Mouse (Mus musculus): ENCODE results near the gene Cryaa.

Gene Cryaa

DNA sequence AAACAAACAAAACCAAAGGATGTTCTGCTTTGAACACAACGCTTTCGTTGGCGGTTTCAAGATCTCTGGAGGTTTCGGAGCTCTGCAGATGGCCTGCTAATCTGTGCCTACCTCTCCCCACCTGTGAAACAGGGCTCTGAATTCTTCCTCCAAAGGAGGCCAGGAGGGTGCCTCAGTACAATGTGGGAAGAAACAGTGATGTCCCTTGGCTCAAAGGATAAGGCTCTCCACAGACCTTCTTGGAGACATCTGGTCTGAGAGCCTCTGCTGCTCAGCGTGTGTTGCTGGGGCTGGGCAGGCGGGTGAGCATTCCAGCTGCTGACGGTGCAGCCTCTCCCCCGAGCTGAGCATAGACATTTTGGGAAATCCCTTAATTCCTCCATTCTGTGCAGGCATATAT is at the start of gene Cryaa:
Gene Cryaa (plus strand): TSS at position 301 of the 400 bp plus-strand sequence.
- no peak for DNase-seq

DNA sequence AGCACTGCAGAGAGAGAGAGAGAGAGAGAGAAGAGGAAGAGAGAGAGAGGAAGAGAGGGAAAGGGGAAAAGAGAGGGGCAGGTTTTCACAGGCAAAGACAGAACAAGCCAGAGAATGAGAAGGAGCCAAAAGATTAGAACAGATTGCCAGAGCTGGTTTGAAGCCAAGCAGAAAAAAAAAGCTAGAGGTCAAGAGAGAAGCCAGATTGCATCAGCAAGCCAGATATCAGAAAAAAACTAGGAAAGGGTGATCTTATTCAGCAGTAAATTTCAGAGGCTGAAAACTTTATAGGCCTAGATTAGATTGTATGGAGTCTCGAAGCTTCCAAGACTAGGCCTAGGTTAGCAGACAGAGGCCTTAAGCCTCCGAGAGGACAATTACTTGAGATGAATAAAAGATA is 49.6 kb upstream of the Cryaa start:
- no peak for DNase-seq

DNA sequence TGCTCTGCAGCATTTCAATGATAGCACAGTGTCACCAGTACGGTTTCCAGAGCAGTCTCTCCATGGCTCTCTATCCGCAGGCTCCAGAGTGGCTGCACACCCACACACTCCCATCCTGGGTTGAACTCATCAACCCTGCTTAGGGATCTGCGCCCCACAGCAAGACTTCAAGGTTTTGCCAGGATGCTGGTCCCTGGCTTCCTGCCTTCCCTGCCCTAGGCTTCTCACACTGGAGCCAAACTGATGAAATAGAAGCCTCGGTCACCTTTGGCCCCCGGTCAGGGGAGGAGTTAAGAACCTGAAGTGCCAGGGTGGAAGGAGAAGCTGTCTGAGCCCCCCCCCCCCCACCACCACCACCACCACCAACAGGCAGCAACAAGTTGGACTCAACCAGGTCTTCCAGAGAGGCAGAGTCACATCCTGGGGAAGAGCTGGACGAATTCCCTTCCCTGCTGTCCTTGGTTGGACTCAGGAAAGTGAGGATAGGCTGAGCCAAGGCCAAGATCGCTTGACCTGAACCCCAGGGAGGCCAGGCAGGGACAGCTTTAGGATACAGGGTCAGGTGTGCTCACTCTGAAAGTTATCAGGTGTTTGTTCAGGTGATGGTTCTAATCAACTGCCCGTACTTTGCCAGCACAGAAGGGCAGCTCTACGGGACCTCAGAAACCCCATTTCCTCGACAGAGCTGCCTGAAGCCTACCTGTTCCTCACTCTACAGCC is 46.4 kb upstream of the Cryaa start:
- no peak for DNase-seq

DNA sequence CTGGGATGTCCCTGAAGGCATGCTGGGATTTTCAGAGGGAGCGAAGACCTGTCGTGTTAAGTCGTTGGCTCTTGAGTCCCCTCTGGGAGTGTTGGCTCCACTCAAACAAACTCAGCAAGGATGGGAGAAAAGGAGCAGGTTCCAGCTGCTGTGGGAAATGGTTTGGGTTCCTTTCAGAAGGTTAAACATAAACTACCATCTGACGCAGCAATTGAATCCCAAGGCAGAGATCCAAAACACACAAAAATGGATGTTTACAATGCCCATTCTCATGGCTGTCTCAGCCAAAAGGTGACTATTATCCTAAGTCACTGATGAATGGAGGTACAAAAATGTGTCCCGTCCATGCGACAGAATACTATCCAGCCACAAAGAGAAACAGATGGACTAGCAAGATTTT is 44.6 kb upstream of the Cryaa start:
- DNase-seq: no peak

DNA sequence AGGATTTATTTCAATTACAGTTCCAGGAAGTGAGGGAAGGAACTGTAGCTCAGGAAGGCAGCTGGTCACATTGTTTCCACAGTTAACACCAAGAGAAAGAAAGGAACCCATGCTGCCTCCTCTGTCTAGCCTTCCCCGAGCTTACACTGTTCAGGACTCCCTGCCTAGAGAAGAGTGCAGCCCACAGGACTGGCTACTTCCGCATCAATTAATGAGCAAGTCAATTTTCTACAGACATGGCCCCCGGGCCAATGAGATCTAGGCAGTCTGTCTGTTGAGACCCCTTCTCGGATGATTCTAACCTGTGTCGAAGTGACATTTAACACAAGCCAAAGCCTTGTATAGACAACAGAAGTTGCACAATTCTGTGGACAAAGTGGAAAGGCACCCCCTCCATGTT is 42.7 kb upstream of the Cryaa start:
- no peak for DNase-seq

DNA sequence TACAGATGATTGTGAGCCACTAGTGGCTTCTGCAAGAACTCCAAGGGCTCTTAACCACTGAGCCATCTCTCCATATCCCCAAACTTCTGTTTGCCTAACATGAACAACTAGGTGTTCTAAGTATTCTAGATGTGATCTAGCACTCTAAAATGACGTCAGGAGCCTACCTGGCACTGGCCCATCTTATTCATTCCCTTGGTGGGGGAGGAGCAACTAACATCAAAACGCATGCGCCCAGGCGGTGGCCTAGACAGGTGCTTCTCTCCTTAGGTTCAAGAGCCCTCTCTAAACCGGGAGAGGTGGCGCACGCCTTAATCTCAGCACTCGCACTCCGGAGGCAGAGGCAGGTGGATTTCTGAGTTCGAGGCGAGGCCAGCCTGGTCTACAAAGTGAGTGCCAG is 41.8 kb upstream of the Cryaa start:
- no peak for DNase-seq

DNA sequence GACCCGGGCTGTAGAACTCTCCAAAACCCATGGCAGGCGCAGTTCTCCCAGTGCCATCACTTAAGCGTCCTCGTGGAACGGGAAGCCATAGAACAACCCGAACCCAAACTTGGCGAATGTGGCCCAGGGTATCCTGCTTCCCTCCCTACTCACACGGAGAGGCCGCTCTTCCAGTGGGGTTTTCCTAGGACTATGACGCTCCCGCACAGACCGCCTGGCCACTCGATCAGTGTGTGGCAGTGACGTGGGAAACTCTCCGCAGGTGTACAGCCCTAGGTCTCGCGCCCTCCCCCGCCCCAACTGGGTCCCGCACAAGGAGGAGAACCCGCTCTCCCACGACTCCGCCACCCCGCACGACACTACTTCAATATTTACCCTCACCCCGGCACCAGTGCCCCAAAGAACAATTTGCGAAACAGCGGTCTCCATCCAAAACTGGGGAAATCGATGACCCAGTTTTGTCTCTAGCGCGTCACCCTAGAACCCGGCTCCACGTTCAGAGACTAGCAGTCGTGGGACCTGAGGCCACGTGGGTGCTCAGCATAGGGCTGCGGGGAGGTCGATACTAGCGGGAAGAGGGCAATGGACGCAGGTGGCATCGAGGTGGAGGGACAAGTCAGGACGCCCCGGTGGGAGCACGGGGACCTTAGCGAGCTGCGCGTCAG is 41.2 kb upstream of the Cryaa start:
- DNase-seq: peak in 1 of 2 experiments; percentile 32

DNA sequence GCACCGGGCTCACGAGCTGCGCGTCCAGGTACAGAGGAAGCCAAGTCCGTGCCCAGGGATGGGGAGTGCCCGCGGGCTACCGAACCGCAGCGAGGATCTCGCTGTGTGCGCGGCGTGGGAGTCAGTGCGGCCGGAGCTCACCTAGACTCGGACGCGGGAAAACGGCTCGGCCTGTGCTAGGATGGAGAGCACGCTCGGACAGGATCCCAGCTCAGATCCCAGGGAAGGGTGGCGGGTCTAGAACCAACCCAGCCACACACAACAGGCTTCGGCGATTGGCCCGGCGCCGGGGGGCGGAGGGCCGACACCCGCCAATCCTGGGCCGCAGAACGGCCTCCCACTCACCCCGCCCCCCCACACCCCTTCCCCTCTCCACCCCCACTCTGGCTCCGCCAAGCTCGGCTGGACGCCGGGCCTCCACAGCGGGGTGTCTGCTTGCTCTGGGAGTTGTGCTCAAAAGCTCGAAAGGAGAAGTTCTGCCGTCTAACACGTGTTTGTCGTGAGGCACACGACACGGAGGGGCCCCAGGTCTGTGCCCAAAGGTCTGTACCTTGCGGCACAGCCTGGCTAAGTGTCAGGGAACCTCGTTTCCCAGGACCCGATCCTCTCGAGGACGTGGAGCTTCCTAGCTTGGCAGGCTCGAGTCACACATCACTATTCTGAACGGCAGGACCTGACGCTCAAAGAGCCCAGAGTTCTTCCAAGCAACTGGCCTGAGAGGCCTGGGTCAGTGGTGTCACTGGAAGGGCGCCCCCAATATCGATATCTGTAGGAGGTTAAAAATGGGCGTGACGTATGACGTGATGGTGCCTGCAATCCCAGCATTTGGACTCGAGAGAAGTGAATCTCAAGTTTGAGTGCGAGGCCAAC is 40.4 kb upstream of the Cryaa start, which contains the start of gene Cbs:
Gene Cbs (minus strand): TSS at position 297 of the 870 bp plus-strand sequence.
- DNase-seq: peak; percentile 65 to 66

DNA sequence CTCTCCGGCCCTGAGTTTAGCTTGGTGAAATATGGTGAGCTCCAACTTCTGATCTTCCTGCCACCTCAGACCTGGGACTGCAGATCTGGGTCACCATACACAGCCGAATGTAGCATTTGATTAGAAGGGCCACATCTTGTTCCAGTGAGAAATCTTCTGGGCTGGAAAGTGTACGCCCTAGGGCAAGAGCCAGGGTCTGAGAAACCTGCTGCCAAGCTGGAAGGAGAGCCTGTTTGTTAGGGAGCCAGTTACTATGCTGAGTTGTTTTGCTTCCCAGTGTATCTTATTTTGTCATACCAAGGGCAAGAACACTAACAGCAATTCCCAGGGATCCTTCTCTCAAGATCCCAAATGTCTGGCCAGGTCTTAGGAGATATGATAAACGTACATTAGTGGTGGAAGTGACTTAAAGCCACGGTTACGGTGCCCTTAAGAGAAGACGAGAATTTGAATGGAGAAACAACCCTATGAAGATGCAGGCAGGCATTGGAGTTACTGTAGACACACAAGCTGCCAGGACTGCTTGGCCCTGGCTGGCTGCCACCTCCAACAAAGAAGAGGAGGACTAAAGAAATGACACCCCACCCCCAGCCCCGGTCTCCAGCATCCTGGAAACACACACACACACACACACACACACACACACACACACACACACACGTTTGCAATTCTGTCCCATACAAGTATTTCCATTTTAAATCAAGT is 39.6 kb upstream of the Cryaa start:
- no peak for DNase-seq

DNA sequence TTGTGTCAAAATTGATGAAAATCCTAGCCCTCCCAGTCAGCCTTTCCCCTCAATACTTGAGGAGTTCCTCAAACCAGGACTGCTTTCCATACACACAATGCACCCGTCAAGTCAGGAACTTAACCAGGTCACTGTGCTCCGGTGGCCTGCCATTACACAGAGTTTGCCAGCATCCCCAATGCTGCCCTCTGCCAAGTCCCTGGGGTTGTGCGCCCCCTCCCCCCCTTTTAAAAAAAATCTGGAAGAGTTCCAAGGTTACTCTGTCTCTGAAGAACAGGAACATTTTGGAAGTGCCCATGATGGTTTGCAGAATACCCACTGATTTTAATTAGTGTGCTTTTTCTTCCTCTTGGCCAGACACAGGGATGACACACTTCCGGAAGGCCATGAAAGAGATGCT is 38.0 kb upstream of the Cryaa start:
- DNase-seq: no peak

DNA sequence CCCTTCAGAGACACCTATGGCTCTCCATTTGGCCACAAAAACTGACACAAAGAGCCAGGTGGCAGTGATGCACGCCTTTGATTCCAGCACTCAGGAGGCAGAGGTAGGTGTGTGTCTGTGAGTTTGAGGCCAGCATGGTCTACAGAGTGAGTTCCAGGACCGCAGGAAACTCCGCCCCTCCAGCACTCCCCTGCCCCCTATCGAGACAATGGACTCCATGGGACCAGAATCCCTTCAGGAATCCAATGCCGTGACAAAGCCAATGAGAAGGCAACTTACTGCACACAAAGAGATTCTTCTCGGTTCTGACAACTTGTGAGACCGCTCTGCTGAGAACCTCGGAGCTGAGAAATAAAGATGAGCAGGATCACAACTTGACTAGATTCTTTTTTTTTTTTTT is 35.3 kb upstream of the Cryaa start:
- no peak for DNase-seq

DNA sequence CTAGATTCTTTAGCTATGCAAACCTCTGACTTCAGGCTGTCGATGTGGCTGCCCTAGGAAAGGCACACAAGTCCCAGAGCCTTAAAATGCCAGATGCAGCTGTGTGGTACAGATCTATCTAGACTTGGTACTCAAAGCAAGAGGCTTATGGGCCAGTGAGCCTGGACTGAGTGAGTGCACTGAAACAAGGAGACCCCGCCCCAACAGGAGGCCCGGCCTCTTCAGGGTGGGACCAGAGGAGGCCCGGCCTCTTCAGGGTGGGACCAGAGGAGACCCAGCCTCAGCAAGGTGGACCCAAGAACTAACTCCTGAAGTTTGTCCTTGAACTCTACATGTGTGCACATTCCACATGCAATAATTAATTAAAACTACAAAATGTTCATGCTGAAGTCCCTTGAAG is 34.7 kb upstream of the Cryaa start:
- no peak for DNase-seq

DNA sequence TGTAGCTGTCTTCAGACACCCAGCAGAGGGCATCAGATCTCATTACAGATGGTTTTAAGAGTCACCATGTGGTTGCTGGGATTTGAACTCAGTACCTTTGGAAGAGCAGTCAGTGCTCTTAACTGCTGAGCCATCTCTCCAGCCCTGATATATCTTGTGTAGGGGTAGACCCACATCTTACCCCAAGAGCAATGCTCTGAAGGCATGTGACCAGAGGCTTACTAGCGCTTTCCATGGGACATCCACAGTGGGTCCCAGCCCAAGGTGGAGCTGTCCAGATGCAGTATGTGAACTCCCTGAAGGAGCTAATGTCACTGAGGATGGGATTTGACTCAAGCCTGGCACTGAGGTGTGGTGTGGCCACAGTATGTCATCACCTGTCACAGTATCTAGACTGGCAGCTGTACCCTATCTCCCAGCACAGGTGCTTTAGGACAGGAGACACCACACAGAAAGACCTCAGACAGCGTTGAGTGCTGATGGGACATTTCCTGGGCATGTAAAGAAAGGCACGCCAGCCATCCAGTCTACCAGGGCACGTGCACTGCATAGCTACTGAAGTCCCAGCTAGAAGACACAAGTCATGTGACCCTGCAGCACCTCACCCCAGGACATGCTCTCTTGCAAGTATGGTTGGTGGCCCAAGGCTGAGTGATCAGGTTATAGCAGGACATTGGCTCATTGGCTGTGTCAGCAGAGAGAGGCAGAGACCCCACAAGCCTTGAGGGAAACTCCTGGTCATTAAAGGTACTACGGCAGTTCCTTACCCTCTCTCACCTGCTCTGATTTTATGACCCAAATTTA is 31.2 kb upstream of the Cryaa start:
- no peak for DNase-seq

DNA sequence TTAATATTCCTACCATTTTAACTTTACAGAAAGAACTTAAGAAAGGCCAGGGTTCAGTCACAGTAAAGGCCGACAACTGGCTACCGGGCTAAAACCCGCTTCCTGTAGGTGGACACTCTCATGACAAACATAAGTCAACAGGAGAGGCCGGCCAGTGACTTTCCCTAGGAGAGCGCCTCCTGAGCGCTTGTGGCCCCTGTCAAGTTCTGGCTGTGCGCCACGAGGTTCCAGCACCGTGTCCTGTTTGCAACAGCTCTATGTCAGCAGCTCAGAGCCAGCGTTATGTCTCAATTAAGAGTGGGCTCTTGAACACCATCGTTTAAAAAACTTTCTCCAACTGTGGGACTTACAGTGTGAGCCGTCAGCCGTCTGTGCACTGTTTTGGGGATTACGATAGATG is 25.5 kb upstream of the Cryaa start:
- DNase-seq: no peak

DNA sequence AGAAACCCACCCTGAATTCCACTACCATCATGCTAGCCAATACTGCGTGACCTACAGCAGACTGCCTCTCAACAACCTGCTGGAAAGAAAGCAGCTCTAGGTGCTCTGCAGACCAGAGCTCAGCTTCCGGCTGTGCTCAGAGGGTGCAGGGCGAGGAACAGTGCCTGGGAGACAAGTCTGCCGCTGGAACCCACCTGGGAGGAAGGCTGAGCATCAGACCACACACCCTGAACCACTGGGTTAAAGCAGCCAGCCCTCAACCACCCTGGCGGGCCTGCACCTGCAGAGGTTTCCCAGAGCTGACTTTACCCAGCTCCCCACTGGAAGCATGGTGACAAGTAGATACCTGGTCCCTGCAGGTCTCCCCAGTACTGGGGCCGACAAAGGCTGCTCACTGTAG is 24.3 kb upstream of the Cryaa start:
- DNase-seq: no peak

DNA sequence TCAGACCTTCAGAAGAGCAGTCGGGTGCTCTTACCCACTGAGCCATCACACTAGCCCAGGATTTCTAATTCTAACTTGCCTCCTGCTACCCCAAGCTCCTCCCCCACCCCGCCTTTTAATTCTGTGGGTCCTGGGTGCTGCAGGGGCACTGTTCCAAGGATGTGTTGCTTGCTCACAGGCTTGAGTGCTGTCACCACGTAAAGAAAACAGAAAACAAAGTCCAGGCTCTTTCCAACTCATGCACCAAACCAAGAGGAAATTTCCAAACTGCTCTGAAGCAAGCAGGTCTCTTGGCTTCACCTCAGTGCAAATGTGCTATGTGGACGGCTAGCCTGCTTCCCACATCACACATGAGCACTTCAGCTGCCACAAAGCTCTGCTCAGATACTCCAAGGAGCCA is 22.2 kb upstream of the Cryaa start:
- no peak for DNase-seq

DNA sequence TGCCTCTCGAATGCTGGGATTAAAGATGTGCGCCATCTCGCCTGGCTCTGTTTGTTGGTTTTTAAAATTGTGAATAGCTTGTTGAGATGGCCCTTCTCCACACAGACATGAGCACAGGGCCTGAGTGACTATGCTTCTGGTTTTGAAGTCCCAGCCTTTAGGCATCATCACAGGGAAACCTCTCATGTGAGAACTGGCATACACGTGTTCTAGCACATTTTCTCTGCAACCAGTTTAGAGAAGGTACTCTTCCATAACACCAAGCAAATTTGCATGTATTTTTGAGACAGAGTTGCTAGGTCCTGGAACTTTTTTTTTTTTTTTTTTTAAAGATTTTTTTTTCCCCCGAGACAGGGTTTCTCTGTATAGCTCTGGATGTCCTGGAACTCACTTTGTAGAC is 20.9 kb upstream of the Cryaa start:
- DNase-seq: no peak

DNA sequence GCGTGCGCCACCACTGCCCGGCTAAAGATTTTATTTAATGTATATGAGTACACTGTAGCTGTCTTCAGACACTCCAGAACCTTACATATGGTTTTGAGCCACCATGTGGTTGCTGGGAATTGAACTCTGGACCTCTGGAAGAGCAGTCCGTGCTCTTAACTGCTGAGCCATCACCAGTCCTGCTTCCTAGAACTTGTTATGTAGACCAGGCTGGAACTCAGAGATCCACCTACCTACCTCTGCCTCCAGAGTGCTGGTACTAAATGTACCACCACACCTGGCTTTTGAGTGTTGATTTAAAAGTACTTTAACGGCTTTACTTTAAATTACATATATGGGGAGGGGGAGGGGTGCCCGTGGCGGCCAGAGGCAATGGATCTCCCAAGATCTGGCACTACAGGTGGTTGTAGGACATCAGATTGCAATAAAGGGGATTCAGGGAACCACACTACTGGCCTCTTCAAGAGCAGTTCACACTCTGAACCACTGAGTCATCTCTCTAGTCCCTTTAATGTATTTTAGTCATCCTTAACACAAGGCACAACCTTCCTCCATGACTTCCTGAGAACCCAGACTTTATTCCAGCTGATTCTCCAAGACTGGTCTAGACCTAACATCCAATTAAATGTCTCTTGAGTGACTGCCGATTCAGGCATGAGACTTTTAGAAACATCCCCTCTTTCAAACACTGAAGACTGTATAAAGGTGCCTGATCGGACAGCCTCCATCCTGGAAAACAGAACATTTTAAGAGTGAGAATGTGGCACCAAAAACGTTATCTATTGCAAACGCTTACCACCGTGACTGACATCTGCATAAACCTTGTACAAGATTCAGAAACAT is 20.2 kb upstream of the Cryaa start:
- DNase-seq: no peak

DNA sequence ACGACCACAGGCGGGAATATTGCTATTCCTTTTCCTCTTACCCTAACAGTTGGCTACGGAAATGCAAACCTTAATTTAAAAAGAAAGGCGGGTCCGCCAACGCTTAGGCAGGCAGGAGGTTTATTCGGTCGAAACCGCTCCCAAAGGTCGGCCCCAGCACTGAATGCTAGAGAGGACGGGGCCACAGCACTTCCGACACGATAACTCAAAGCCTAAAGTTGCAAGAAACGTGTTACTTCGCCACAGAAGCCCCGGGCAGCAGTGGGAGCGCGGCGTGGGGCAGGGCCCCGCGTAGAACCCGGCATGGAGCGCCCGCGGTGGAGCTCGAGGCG is 19.5 kb upstream of the Cryaa start:
- DNase-seq: no peak

DNA sequence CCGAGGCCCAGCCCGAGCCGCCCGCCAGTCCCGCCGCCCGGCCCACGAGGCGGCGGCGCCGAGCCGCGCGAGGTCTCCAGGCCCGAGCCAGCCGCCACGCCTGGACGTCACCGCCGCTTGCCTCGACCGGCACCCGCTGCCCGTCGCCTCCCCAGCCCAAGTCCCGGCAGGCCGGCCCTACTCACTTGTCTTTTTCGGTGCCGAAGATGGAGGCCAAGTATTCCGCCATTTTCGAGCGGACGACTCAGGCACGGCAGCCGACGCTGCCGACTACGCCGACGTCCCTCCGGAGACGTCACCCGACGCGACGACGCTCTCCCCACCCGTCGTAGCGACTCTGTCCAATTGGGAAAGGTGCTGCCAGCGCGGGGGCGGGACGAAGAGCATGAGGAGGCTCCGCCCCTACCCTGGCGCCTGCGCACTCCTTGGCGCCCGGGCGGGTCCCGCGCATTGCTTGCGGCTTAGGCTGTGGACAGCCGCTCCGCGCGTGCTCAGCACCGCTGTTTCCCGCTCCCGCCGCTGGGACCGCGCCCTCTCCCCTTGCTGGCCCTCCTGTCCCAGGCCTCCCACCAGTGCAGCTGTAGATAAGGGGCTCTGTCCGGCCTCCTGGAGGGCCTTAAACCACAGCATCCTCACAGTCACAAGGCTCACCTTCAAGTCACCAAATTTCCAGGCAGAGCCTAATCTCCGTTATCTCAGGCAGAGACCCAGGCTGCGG is 19.0 kb upstream of the Cryaa start, which contains the start of gene U2af1:
Gene U2af1 (minus strand): TSS at position 425 of the 718 bp plus-strand sequence.
- peak; percentile 98 for DNase-seq
